Mouse (Mus musculus) embryonic facial prominence, embryonic 13.5 days (tissue): ENCODE data around the gene Tm6sf1. TPM values are rescaled to one million over a fixed set of nuclear protein-coding genes. Genes with fewer than 3 reads are reported as not detected.
A peak's percentile ranks its signal among the peaks of the same experiment; 100 is the strongest.

Experiments
- ATAC-seq: fragments of 200-750 bp; cut with Nextera tagmentation; 2 replicates; pipeline ENCODE4 v1.8.0; 2017; ENCODE audit warnings: low read depth; ENCODE audit not compliant: insufficient number of reproducible peaks, insufficient read depth, low FRiP score, low TSS enrichment
- H3K27ac ChIP-seq: fragments of 300-500 bp; sonication (generic); 2 replicates; pipeline ENCODE4 v1.5.1; 2015; ENCODE audit warnings: moderate library complexity, mild to moderate bottlenecking, inconsistent platforms
- H3K27me3 ChIP-seq: fragments of 300-500 bp; sonication (generic); 2 replicates; pipeline ENCODE4 v1.6.1; 2015; ENCODE audit warnings: mild to moderate bottlenecking, inconsistent platforms
- H3K36me3 ChIP-seq: fragments of 300-500 bp; sonication (generic); 2 replicates; pipeline ENCODE4 v1.6.1; 2015; ENCODE audit warnings: mild to moderate bottlenecking, inconsistent platforms
- H3K4me1 ChIP-seq: fragments of 300-500 bp; sonication (generic); 2 replicates; pipeline ENCODE4 v1.6.1; 2015; ENCODE audit warnings: inconsistent platforms
- H3K4me2 ChIP-seq: fragments of 300-500 bp; sonication (generic); 2 replicates; pipeline ENCODE4 v1.6.1; 2015; ENCODE audit warnings: moderate library complexity, mild to moderate bottlenecking, inconsistent platforms
- H3K4me3 ChIP-seq: fragments of 300-500 bp; sonication (generic); 2 replicates; pipeline ENCODE4 v1.5.1; 2015; ENCODE audit warnings: mild to moderate bottlenecking, inconsistent platforms
- H3K9ac ChIP-seq: fragments of 300-500 bp; sonication (generic); 2 replicates; pipeline ENCODE4 v1.6.1; 2015; ENCODE audit warnings: mild to moderate bottlenecking, inconsistent platforms
- H3K9me3 ChIP-seq: fragments of 300-500 bp; sonication (generic); 2 replicates; pipeline ENCODE4 v1.6.1; 2016; ENCODE audit warnings: inconsistent platforms
- WGBS: fragments of 180-500 bp; shearing (Covaris S2); methylation state at CpG from one replicate; pipeline ENCODE4 v1.1.7; 2015; ENCODE audit warnings: mixed read lengths; 5-methylcytosine and 5-hydroxymethylcytosine counted together
- polyA plus RNA-seq: library from polyadenylated mRNA; unstranded; fragments of >200 nt; fragmentation: Nextera tagmentation; extraction: Ambion mirVana; gene quantifications from 2 replicates; pipeline ENCODE4 v1.2.1, GENCODE M21; 2015

Tm6sf1 gene
- polyA plus RNA-seq, 1 experiment from 2014 or later, result 11.3 TPM

DNA sequence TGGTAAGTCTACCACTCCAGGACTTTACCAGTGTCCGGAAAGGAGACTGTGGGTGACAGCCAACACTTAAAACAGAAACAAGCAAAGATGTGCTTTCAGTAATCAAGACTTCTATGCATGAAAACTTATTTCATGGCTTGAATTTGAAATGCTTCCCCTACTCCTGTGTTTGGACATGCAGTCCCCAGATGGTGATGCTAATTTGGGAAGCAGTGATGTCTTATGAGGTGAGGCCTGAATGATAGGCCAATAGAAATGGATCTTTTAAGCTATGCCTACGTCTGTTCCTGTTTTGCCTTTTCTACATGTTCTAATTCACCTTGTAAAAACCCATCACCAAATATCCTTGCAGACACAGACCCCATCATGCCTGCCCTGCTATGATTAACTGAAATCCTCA lies 46.1 kb downstream of the Tm6sf1 start:
- 77% methylated on average over 2 of the region's 2 CpGs for WGBS
- ATAC-seq, result no peak

DNA sequence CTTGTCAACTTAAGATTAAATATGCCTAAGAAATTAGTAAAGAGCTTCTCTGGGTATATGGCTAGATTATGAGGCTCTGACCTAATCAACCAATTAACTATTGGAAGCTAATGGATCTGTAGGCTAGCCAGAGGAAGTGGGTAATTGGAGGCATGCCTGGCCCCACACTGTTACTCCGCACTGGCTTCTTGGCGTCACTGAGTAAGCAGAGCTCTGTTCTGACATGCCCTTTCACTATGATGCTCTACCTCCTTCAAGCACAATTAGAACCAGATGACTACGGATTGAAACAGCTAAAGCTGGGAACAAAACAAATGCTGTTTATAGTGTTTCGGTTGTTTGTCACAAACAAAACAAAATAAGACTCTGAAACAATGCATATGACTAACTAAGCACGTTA lies 59.5 kb downstream of the Tm6sf1 start:
- no peak overlapping the region for H3K4me3 ChIP-seq
- H3K27me3 ChIP-seq, result no peaks in the 10 kb centered on the region
- 13% methylated on average over 5 of the region's 5 CpGs for WGBS
- no peak overlapping the region for H3K9ac ChIP-seq
- no peak overlapping the region for H3K27ac ChIP-seq
- H3K9me3 ChIP-seq, result no peaks in the 10 kb centered on the region
- H3K36me3 ChIP-seq, result no peaks in the 10 kb centered on the region
- H3K4me1 ChIP-seq, result peaks cover 5% of the 10 kb centered on the region; the same call in 1 of the 2 replicates
- no peak for ATAC-seq
- H3K4me2 ChIP-seq, result no peak overlapping the region

More for the DNA sequence above, 46.1 kb downstream of the Tm6sf1 start:
- H3K4me2 ChIP-seq, result no peak overlapping the region
- no peak overlapping the region for H3K4me3 ChIP-seq
- H3K4me1 ChIP-seq, result no peaks in the 10 kb centered on the region
- H3K27ac ChIP-seq, result no peak overlapping the region
- no peaks in the 10 kb centered on the region for H3K27me3 ChIP-seq
- H3K9me3 ChIP-seq, result no peaks in the 10 kb centered on the region
- no peaks in the 10 kb centered on the region; the same call in 1 of the 2 replicates for H3K36me3 ChIP-seq
- H3K9ac ChIP-seq, result no peak overlapping the region

DNA sequence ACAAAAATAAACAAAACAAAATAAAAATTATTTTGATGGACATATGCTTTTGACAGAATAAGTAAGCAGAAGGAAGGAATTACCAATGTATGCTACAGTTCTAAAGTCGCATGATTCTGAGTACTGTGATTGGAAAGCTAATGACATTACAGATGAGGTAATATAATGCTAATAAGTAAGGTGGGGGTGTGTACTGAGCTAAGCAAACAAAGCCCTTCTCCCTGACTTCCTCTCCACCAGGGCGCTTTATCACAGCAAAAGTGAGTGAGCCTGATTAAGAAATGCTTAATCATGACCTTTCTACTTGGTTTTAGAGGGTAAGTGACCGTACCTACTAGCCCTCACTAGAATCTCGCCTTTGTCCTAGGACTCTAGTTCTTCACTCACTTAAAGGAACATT lies 61.5 kb downstream of the Tm6sf1 start:
- WGBS, result 76% methylated on average over 4 of the region's 4 CpGs

DNA sequence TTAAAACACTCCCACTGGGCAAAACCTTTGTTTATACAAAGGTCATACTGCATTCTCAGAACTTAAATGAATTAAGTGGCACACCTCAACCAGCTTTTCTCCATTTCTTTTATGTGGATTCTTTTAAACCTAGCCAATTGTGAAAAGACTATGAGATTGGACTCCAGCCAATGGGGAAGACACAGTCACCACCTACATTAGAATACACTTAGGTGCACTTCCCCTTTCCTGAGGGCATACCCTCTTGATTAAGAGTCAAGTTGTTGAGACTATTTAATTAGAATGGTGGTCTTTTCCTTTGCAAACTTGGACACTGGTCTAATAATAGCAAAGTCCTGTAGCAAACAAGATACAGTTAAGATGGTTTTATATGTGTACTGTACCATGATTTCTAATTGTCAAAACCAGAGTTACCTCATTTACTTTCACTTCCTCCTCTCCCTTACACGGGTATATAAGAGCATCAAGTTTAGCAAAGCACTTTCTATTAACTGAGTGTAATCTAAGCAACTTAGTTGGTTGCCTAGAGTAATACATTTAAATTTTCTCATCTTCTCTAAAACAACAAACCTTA lies 62.7 kb downstream of the Tm6sf1 start:
- WGBS, result 76% methylated on average over 1 of the region's 1 CpGs
- no peak overlapping the region for H3K27ac ChIP-seq
- H3K4me1 ChIP-seq, result peaks cover 12% of the 10 kb centered on the region; the same call in 1 of the 2 replicates
- H3K9me3 ChIP-seq, result no peaks in the 10 kb centered on the region
- no peak overlapping the region for H3K9ac ChIP-seq
- no peak overlapping the region for H3K4me3 ChIP-seq
- no peaks in the 10 kb centered on the region for H3K27me3 ChIP-seq
- no peak for ATAC-seq
- H3K4me2 ChIP-seq, result no peak overlapping the region
- H3K36me3 ChIP-seq, result no peaks in the 10 kb centered on the region

More for the DNA sequence above, 61.5 kb downstream of the Tm6sf1 start:
- H3K27ac ChIP-seq, result no peak overlapping the region
- ATAC-seq, result no peak
- H3K9ac ChIP-seq, result no peak overlapping the region
- peaks cover 12% of the 10 kb centered on the region; the same call in 1 of the 2 replicates for H3K4me1 ChIP-seq
- no peaks in the 10 kb centered on the region for H3K27me3 ChIP-seq
- no peak overlapping the region for H3K4me2 ChIP-seq
- H3K36me3 ChIP-seq, result no peaks in the 10 kb centered on the region
- H3K4me3 ChIP-seq, result no peak overlapping the region
- no peaks in the 10 kb centered on the region for H3K9me3 ChIP-seq

DNA sequence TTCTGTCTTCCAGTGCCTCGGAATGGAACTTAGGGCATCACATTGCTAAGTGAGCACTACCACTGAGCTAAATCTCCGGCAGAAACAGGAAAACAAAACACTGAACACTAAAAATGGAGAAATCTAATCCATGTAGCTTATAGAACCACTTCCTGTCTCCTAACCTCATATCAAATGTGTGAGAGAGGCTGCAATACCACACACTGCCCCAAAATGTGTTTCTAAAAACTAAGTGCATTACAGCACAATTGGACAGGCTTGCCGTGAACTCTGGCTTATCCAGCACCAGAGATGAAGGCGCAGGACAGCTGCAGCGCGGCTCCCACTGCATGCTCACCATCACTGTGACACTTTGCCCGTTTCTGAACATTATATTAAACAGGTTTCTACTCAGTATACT lies 70.2 kb downstream of the Tm6sf1 start:
- no peak for ATAC-seq
- Histone ChIP-seq H3K27ac (no peak overlapping the region), H3K9ac (no peak overlapping the region), H3K36me3 (no peaks in the 10 kb centered on the region), H3K4me2 (0 out of 2 replicates have a peak overlapping the region, but pooled peaks have one; percentile 9), H3K4me1 (peaks cover 26% of the 10 kb centered on the region), H3K9me3 (no peaks in the 10 kb centered on the region), H3K4me3 (no peak overlapping the region), H3K27me3 (no peaks in the 10 kb centered on the region)
- WGBS, result 68% methylated on average over 7 of the region's 7 CpGs

DNA sequence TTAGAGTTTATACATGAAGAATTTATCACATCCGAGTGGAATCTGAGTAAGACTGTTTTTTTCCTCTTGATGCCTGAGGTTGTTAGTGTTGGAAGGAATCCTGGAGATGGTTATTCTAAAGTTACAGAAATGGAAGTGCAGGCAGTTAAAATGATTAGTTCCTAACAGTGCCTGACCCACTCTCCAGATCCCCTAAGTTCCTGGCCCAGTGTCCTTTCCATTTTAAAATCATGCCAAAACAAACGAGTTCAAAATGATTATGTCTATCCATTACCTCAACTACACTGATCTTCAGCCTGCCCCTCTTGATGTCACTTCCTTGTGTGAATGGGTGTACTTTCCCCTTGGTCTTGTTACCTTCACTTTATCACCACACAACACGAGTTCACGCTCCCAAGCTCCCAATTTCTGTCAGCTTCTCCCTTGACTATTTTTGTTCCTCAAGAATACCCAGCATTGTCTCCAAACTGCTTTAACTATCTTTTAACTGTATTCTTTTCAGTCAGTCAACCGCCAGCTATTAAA lies 73.8 kb downstream of the Tm6sf1 start:
- Histone ChIP-seq H3K27ac (no peak overlapping the region), H3K27me3 (0 out of 2 replicates have a peak, but pooled peaks cover 5% of the 10 kb centered on the region), H3K9me3 (no peaks in the 10 kb centered on the region), H3K9ac (peak overlapping the region; percentile 96), H3K4me1 (peaks cover 23% of the 10 kb centered on the region), H3K4me3 (peak overlapping the region; percentile 88), H3K4me2 (peak overlapping the region; percentile 80), H3K36me3 (no peaks in the 10 kb centered on the region)
- ATAC-seq, result no peak
- 20% methylated on average over 5 of the region's 5 CpGs for WGBS

DNA sequence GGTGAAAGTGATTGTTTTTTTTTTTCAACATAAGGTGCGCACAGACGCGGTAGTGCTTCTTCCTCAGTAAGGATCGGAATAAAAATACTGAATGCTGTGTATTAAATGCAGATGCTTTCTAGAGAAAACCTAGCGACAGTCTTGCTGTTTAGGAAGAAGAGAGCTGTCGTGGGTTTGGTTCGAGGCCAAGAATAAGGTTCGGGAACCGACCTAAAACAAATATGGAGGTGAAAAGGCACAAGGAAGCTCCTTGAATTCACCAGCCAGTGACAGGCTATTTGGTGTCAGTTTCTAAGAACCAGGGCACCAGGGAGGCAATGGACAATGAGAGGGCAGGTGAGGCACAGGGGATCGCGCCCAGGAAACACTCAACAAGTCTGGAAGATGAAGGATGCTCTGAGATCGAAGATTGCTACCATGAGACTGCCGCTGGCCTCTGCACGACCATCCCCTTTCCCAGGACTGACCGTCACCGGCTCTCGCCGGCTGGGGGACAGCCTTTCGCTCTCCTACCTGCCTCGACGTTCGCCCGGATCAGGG lies 74.3 kb downstream of the Tm6sf1 start:
- H3K4me3 ChIP-seq, result peak overlapping the region; percentile 88
- peak overlapping the region; percentile 96 for H3K9ac ChIP-seq
- H3K4me1 ChIP-seq, result peaks cover 23% of the 10 kb centered on the region
- WGBS, result 3% methylated on average over 23 of the region's 23 CpGs
- H3K4me2 ChIP-seq, result peak overlapping the region; percentile 80
- H3K27ac ChIP-seq, result peak overlapping the region; percentile 94
- 0 out of 2 replicates have a peak, but pooled peaks cover 5% of the 10 kb centered on the region for H3K27me3 ChIP-seq
- H3K9me3 ChIP-seq, result no peaks in the 10 kb centered on the region
- H3K36me3 ChIP-seq, result no peaks in the 10 kb centered on the region
- peak; percentile 65; the same call in 1 of the 2 replicates for ATAC-seq

DNA sequence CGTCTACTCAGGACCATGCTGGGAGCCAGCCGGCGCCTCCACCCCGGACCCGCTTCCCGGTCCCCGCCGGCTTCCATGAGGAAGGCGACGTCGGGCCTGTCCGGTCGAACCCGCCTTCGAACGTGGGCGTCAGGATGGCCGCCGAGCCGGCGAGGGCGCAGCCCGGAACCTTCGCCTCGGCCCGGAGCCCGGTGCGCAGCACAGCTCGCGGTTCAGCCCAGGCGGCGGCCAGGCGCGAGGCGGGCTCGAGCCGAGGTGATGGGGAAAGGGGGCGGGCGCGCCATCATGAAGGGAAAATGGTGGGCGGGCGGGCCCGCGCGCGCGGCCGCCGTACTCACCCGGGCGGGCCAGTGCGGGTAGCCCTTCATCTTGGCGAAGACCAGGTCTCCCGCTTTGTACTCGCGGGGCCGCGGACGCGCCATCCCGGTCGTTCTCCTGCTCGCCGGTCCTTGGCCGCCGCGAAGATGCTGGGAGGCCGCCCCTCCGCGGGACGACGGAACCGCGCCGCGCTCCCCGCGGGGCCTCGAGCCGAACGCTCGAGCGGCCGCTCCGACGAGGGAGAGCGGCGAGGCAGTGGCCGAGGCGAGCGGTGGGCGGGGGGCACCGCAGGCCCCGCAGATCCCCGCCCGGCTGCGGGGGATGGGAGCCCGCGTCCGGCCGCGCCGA lies 74.9 kb downstream of the Tm6sf1 start:
- Histone ChIP-seq H3K4me2 (peak overlapping the region; percentile 80), H3K4me1 (peaks cover 23% of the 10 kb centered on the region), H3K36me3 (no peaks in the 10 kb centered on the region), H3K27ac (peak overlapping the region; percentile 94), H3K4me3 (peak overlapping the region; percentile 88), H3K9ac (peak overlapping the region; percentile 96), H3K27me3 (0 out of 2 replicates have a peak, but pooled peaks cover 5% of the 10 kb centered on the region), H3K9me3 (no peaks in the 10 kb centered on the region)
- under 1% methylated on average over 92 of the region's 103 CpGs for WGBS
- peak; percentile 78 for ATAC-seq

Other genes starting within 250 kb of the Tm6sf1 start
- gene Homer2, start 151.5 kb upstream of the Tm6sf1 start, polyA plus RNA-seq, result 16.4 and 24.0 TPM in 2 replicates
- 120 and 141 TPM in 2 replicates for gene Ramac, start 96.1 kb upstream of the Tm6sf1 start, polyA plus RNA-seq
- 55.4 and 65.6 TPM in 2 replicates for gene 3110040N11Rik, start 69.5 kb upstream of the Tm6sf1 start, polyA plus RNA-seq
- 53.2 and 56.6 TPM in 2 replicates for gene Btbd1, start 29.6 kb upstream of the Tm6sf1 start, polyA plus RNA-seq
- gene Gm10160, start 3.2 kb upstream of the Tm6sf1 start, polyA plus RNA-seq, result not detected in 2 replicates
- gene Hdgfl3, start 75.5 kb downstream of the Tm6sf1 start, polyA plus RNA-seq, result 22.2 and 24.0 TPM in 2 replicates
- 2.0 and 2.2 TPM in 2 replicates for gene Bnc1, start 133.3 kb downstream of the Tm6sf1 start, polyA plus RNA-seq